Mouse (Mus musculus): Measurements from ENCODE around the gene Olfr193. TPM values are rescaled to one million over a fixed set of nuclear protein-coding genes. Genes with fewer than 3 reads are reported as not detected.
"Not testable (repeated sequence)": the region's sequence is repeated elsewhere in the genome, so short reads cannot be mapped to it uniquely, and the experiment has no call there.

Olfr193 gene
- polyA plus RNA-seq, 1 experiment from 2014 or later = not detected

DNA sequence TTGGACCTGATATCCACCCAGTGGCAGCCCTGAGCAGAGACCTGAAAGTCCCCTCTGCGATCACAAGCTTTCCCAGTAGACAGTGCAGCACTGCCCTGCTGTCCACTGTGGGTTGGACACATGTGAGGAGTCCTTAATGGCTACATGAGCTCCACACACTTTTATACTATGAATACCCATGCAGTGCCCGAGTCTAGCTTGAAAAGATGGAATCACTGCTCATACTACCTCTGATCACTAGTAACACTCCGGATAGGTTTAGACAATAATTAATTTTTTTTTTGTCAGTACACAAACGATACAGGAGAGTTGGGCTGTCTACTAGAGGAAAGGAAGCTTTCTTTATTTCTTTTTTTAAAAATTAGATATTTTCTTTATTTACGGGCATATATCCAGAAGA, 33.8 kb downstream of the Olfr193 start, which contains the start of gene Olfr190:
Gene Olfr190 (minus strand): TSS at position 101 of the 400 bp plus-strand sequence.
- H3K4me3 ChIP-seq (replicated peaks; ENCODE audit: low read length) = no peak within 1 kb of the TSS
- H3K27ac ChIP-seq (ENCODE audit: low read length) = no peak within 1 kb of the TSS
- H3K9me3 ChIP-seq (ENCODE audit: control insufficient read depth, low read length) = no peaks in the 10 kb centered on the region
- H3K36me3 ChIP-seq (ENCODE audit: control insufficient read depth, insufficient read depth) = no peaks in the 10 kb centered on the region
- no peak within 1 kb of the TSS for H3K4me2 ChIP-seq (ENCODE audit: low read length)
- 88% methylated on average over 5 of the region's 5 CpGs for WGBS
- no peak within 1 kb of the TSS for H3K9ac ChIP-seq (replicated peaks; ENCODE audit: low read depth, low read length)
- ATAC-seq = no peak
- no peaks in the 10 kb centered on the region for H3K27me3 ChIP-seq (replicated peaks; ENCODE audit: control insufficient read depth, insufficient read depth, low read length)
- no peaks in the 10 kb centered on the region for H3K4me1 ChIP-seq (replicated peaks; ENCODE audit: control insufficient read depth, insufficient read depth, low read length)

DNA sequence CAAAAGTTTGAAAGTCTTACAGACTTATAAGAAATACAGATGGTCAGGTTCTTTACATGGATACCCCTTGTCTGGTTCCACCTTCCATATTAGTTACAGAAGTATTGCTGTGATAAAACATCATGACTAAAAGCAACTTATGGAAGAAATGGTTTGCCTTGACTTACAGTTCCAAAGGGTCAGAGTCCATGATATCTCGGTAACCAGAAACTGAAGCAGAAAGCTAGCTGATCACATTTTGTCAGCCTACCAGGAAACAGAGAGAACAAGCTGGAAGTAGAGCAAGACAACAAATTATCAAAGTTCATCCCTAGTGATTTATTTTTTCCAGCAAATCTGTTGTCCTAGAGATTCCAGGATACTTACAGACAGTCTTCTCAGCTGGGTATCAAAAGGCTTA, 38.2 kb downstream of the Olfr193 start:
- no peaks in the 10 kb centered on the region for H3K9me3 ChIP-seq (ENCODE audit: control insufficient read depth, low read length)
- H3K4me2 ChIP-seq (ENCODE audit: low read length) = no peak overlapping the region
- no peak for ATAC-seq
- no peaks in the 10 kb centered on the region for H3K4me1 ChIP-seq (replicated peaks; ENCODE audit: control insufficient read depth, insufficient read depth, low read length)
- H3K36me3 ChIP-seq (ENCODE audit: control insufficient read depth, insufficient read depth) = no peaks in the 10 kb centered on the region
- H3K27ac ChIP-seq (ENCODE audit: low read length) = no peak overlapping the region
- no peak overlapping the region for H3K9ac ChIP-seq (replicated peaks; ENCODE audit: low read depth, low read length)
- 88% methylated on average over 1 of the region's 1 CpGs for WGBS
- H3K27me3 ChIP-seq (replicated peaks; ENCODE audit: control insufficient read depth, insufficient read depth, low read length) = no peaks in the 10 kb centered on the region
- no peak overlapping the region for H3K4me3 ChIP-seq (replicated peaks; ENCODE audit: low read length)

DNA sequence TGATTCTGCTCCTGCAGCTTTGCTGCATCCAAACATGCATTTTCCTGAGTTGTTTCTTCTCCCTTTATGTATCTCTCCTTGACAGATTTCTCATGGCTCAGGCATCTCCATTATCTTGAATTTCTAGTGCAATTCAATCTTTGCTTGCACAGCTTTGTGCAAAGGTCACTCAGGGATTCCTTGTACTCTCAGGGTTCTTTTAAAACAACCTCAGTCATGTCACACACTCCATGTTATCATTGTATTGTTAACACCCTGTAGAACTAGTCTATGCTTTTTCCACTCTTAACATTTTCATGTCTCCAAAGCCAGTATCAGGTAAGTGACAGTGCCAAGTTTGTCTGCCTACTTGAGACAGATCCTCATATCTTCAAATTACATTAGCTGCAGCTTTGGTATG, 39.9 kb downstream of the Olfr193 start:
- H3K4me2 ChIP-seq (ENCODE audit: low read length) = no peak overlapping the region
- no peaks in the 10 kb centered on the region for H3K36me3 ChIP-seq (ENCODE audit: control insufficient read depth, insufficient read depth)
- no peak overlapping the region for H3K4me3 ChIP-seq (replicated peaks; ENCODE audit: low read length)
- no peaks in the 10 kb centered on the region for H3K4me1 ChIP-seq (replicated peaks; ENCODE audit: control insufficient read depth, insufficient read depth, low read length)
- no peaks in the 10 kb centered on the region for H3K27me3 ChIP-seq (replicated peaks; ENCODE audit: control insufficient read depth, insufficient read depth, low read length)
- no peaks in the 10 kb centered on the region for H3K9me3 ChIP-seq (ENCODE audit: control insufficient read depth, low read length)
- no peak overlapping the region for H3K27ac ChIP-seq (ENCODE audit: low read length)
- no peak for ATAC-seq
- no peak overlapping the region for H3K9ac ChIP-seq (replicated peaks; ENCODE audit: low read depth, low read length)

DNA sequence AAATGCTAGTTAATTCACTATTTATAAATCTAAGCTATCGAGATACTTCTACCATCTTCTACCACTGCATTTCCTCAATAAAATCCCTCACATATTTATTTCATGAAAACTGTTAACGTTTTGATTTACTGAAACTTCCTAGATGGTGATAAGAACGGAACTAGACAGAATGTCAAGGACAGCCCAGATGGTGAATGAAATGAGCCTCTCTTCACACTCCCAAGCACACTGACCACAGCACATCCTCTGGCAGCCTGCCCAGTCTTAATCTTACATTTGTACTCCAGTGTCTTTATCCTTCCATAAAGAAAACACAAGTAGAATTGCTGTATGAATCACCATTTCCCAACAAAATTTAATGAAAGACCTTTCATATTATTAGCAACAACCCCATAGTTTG, 49.3 kb downstream of the Olfr193 start:
- not testable (repeated sequence) for H3K9me3 ChIP-seq (ENCODE audit: control insufficient read depth, low read length); H3K36me3 ChIP-seq (ENCODE audit: control insufficient read depth, insufficient read depth); H3K4me1 ChIP-seq (replicated peaks; ENCODE audit: control insufficient read depth, insufficient read depth, low read length); H3K27ac ChIP-seq (ENCODE audit: low read length); H3K9ac ChIP-seq (replicated peaks; ENCODE audit: low read depth, low read length); H3K27me3 ChIP-seq (replicated peaks; ENCODE audit: control insufficient read depth, insufficient read depth, low read length); H3K4me2 ChIP-seq (ENCODE audit: low read length); ATAC-seq; H3K4me3 ChIP-seq (replicated peaks; ENCODE audit: low read length)
- WGBS = 83% methylated on average over 3 of the region's 3 CpGs

Other genes starting within 250 kb of the Olfr193 start
- not detected in 2 replicates for gene Olfr177, start 237.1 kb downstream of the Olfr193 start, polyA plus RNA-seq (2015; fragmentation: Nextera tagmentation; extraction: Ambion mirVana)
- not detected in 2 replicates for gene Olfr178, start 219.8 kb downstream of the Olfr193 start, polyA plus RNA-seq (2015; fragmentation: Nextera tagmentation; extraction: Ambion mirVana)
- not detected in 2 replicates for gene Olfr181, start 183.1 kb downstream of the Olfr193 start, polyA plus RNA-seq (2015; fragmentation: Nextera tagmentation; extraction: Ambion mirVana)
- gene Olfr180, start 182.5 kb downstream of the Olfr193 start, polyA plus RNA-seq (2015; fragmentation: Nextera tagmentation; extraction: Ambion mirVana) = not detected in 2 replicates
- gene Olfr183, start 116.5 kb downstream of the Olfr193 start, polyA plus RNA-seq (2015; fragmentation: Nextera tagmentation; extraction: Ambion mirVana) = not detected in 2 replicates
- not detected in 2 replicates for gene Olfr186, start 81.6 kb downstream of the Olfr193 start, polyA plus RNA-seq (2015; fragmentation: Nextera tagmentation; extraction: Ambion mirVana)
- gene Olfr187, start 72.1 kb downstream of the Olfr193 start, polyA plus RNA-seq (2015; fragmentation: Nextera tagmentation; extraction: Ambion mirVana) = not detected in 2 replicates
- not detected in 2 replicates for gene Olfr190, start 33.9 kb downstream of the Olfr193 start, polyA plus RNA-seq (2015; fragmentation: Nextera tagmentation; extraction: Ambion mirVana)
- not detected in 2 replicates for gene Olfr191, start 22.1 kb downstream of the Olfr193 start, polyA plus RNA-seq (2015; fragmentation: Nextera tagmentation; extraction: Ambion mirVana)
- not detected in 2 replicates for gene Olfr194, start 9.2 kb upstream of the Olfr193 start, polyA plus RNA-seq (2015; fragmentation: Nextera tagmentation; extraction: Ambion mirVana)
- gene Olfr195, start 35.2 kb upstream of the Olfr193 start, polyA plus RNA-seq (2015; fragmentation: Nextera tagmentation; extraction: Ambion mirVana) = not detected in 2 replicates
- not detected in 2 replicates for gene Olfr196, start 58.6 kb upstream of the Olfr193 start, polyA plus RNA-seq (2015; fragmentation: Nextera tagmentation; extraction: Ambion mirVana)
- gene Olfr198, start 91.7 kb upstream of the Olfr193 start, polyA plus RNA-seq (2015; fragmentation: Nextera tagmentation; extraction: Ambion mirVana) = not detected in 2 replicates
- gene Olfr199, start 107.9 kb upstream of the Olfr193 start, polyA plus RNA-seq (2015; fragmentation: Nextera tagmentation; extraction: Ambion mirVana) = not detected in 2 replicates
- gene Olfr201, start 160.8 kb upstream of the Olfr193 start, polyA plus RNA-seq (2015; fragmentation: Nextera tagmentation; extraction: Ambion mirVana) = not detected in 2 replicates
- not detected in 2 replicates for gene Olfr202, start 174.9 kb upstream of the Olfr193 start, polyA plus RNA-seq (2015; fragmentation: Nextera tagmentation; extraction: Ambion mirVana)
- gene Olfr203, start 187.0 kb upstream of the Olfr193 start, polyA plus RNA-seq (2015; fragmentation: Nextera tagmentation; extraction: Ambion mirVana) = not detected in 2 replicates
- gene Olfr204, start 206.4 kb upstream of the Olfr193 start, polyA plus RNA-seq (2015; fragmentation: Nextera tagmentation; extraction: Ambion mirVana) = not detected in 2 replicates
- not detected in 2 replicates for gene Olfr205, start 219.3 kb upstream of the Olfr193 start, polyA plus RNA-seq (2015; fragmentation: Nextera tagmentation; extraction: Ambion mirVana)
- gene Olfr206, start 237.4 kb upstream of the Olfr193 start, polyA plus RNA-seq (2015; fragmentation: Nextera tagmentation; extraction: Ambion mirVana) = not detected in 2 replicates

All from forebrain, embryonic 16.5 days (tissue).